Mouse (Mus musculus): ENCODE data around the gene Pkig. TPM values are rescaled to one million over a fixed set of nuclear protein-coding genes. Genes with fewer than 3 reads are reported as not detected.

The Pkig gene
- total and polyA plus RNA-seq, 3 experiments = 79.5 to 160 TPM; not detected in 1

DNA sequence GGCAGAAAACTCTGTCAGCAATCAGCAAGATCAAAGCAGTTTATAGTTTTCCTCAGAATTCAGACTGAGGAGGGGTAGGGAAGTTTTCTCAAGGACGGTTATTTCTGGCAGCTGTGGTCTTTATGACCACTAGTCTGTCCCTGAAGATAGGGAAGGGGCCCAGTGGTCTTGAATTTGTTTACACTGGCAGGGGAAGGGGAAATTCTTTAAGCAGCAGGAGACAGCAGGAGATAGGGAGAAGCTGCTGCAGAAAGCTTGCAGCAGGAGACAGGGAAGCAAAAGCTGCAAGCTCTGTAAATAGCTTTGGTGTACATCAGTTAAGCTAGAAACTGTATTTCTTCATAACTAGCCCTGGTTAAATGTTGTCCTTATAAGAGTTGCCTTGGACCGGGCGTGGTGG, 16.5 kb upstream of the Pkig start:
- DNase-seq (ENCODE audit: low read depth, low spot score) = peak; percentile 61
- Histone ChIP-seq H3K9me3 (replicated peaks; ENCODE audit: insufficient read depth, low read length) (no peaks in the 10 kb centered on the region), H3K79me2 (ENCODE audit: control insufficient read depth, insufficient read depth, low read length, poor library complexity) (peaks cover 70% of the 10 kb centered on the region), H3K27me3 (ENCODE audit: control insufficient read depth in 1 of 2, insufficient read depth in 2 of 2, low read length in 2 of 2) (no peaks in the 10 kb centered on the region), H3K4me1 (ENCODE audit: control insufficient read depth in 1 of 2, insufficient read depth in 2 of 2, low read length in 2 of 2) (peaks cover 18 to 28% of the 10 kb centered on the region in 2 experiments), H3K36me3 (ENCODE audit: control insufficient read depth in 1 of 2, insufficient read depth in 2 of 2, low read length in 2 of 2) (peaks cover 39 to 60% of the 10 kb centered on the region in 2 experiments), H3K27ac (ENCODE audit: control insufficient read depth, low read depth, low read length) (peak overlapping the region; percentile 92), H3K4me3 (ENCODE audit: control insufficient read depth in 1 of 2, insufficient read depth in 1 of 2, low read depth in 2 of 2, low read length in 2 of 2) (no peak overlapping the region), H3K9ac (ENCODE audit: control insufficient read depth, low read depth, low read length, poor library complexity, severe bottlenecking) (peak overlapping the region; percentile 20)
- TF ChIP-seq MYC (IDR thresholded peaks at IDR 0.05; ENCODE audit: low read depth, low read length) (no peak), BHLHE40 (IDR thresholded peaks at IDR 0.05; ENCODE audit: borderline replicate concordance, low read depth, low read length) (no peak), MAZ (IDR thresholded peaks at IDR 0.05; ENCODE audit: low read depth, low read length) (no peak), ELF1 (IDR thresholded peaks at IDR 0.05; ENCODE audit: low read depth, low read length) (no peak), SIN3A (IDR thresholded peaks at IDR 0.05; ENCODE audit: low read length) (peak; percentile 56), GATA1 (IDR thresholded peaks at IDR 0.05; ENCODE audit: low read depth, low read length) (peak; percentile 65), TCF12 (IDR thresholded peaks at IDR 0.05; ENCODE audit: low read depth, low read length) (peak; percentile 90), GABPA (IDR thresholded peaks at IDR 0.05; ENCODE audit: low read depth, low read length) (no peak), MYB (IDR thresholded peaks at IDR 0.05; ENCODE audit: low read depth, low read length) (peak; percentile 77), MEF2A (IDR thresholded peaks at IDR 0.05; ENCODE audit: extremely low read depth, insufficient replicate concordance, low read depth, low read length, poor library complexity, severe bottlenecking) (peak; percentile 29; the same call in 1 of the 2 replicates), SMC3 (IDR thresholded peaks at IDR 0.05; ENCODE audit: low read depth, low read length) (no peak), EP300 (IDR thresholded peaks at IDR 0.05; ENCODE audit: low read depth in 1 of 2, low read length in 2 of 2) (peak; percentile 47 to 91; a peak in 3 of 4 replicates), ETS1 (IDR thresholded peaks at IDR 0.05; ENCODE audit: low read depth, low read length) (peak; percentile 84), CHD1 (IDR thresholded peaks at IDR 0.05; ENCODE audit: low read depth, low read length) (no peak), ZNF384 (IDR thresholded peaks at IDR 0.05; ENCODE audit: low read depth, low read length) (0 out of 2 replicates have a peak, but pooled peaks have one; percentile 19), CTCF (IDR thresholded peaks at IDR 0.05 in 2 of 3, conservative IDR thresholded peaks at IDR 0.05 in 1 of 3; ENCODE audit: control insufficient read depth in 1 of 3, insufficient read depth in 1 of 3, low read depth in 2 of 3, low read length in 3 of 3, poor library complexity in 1 of 3, severe bottlenecking in 1 of 3) (no peak), MXI1 (IDR thresholded peaks at IDR 0.05; ENCODE audit: low read depth, low read length) (no peak), TAL1 (IDR thresholded peaks at IDR 0.05; ENCODE audit: low read length) (peak; percentile 70), KAT2A (conservative IDR thresholded peaks at IDR 0.05; ENCODE audit: low read depth, low read length) (no peak), POLR2AphosphoS2 (IDR thresholded peaks at IDR 0.05; ENCODE audit: low read length) (no peak), TBP (IDR thresholded peaks at IDR 0.05; ENCODE audit: low read depth, low read length) (no peak)
